Mouse (Mus musculus) hematopoietic multipotent progenitor cell, adult 10-12 weeks (in vitro differentiated cells): Measurements from ENCODE around the gene Traip. TPM values are rescaled to one million over a fixed set of nuclear protein-coding genes. Genes with fewer than 3 reads are reported as not detected.

Experiments
- polyA plus RNA-seq: library from polyadenylated mRNA; stranded (reverse); fragments of >175 nt; gene quantifications from 2 replicates; pipeline ENCODE4 v1.2.3, GENCODE M21; 2012; ENCODE audit warnings: low replicate concordance

Gene Traip
- polyA plus RNA-seq: 0.30 and 1.8 TPM in 2 replicates

DNA sequence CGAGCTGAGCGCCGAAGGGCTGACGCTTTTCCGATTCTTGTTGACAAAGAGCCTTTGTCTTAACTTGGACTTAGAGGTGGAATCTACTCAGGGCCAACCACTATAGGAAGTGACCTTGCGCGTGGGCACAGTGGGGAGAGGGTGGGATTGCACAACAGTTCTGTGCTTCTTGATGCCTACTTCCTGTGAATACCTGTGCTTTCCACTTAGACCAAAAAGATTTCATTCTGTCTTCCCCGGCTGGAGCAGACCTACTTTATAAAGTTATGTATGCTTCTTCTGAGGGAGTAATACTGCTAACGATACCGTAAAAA, at the start of gene Traip:
Traip (plus strand) TSS at position 215 of the 314 bp plus-strand sequence.

DNA sequence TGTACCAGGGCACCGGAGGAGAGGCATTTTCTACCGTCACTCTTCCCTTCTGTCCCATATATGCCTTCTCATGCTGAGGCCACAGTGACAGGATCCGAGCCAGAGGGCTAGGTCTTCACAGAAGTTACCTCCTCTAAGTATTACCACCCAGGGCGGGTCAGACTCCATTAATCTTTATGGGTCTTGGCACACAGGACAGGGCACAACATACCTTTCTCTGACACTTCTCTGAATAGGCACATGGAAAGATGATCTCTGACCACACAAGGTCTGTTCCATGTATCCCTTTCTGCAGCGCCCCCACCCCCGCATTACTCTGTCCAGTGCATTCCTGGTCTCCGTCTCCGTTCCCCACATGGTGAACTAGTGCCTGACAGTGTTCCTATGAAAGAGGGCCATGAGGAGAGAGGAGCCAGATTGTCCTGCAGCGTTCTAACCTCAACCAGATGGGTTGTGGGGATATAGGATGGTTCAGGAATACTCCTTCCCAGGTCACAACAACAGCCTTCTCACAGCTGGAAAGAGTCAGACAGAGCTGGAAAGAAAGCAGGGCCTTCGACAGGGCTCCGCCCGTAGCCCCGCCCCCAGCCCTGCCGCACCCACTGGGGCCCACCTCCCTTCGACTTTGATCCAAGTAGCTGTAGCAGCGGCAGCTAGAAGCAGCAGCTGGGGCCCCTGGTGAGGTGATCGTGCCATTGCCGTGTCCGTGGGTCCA, 43.5 kb upstream of the Traip start, which contains the start of gene Mst1r:
Mst1r (plus strand) TSS at position 622 of the 715 bp plus-strand sequence.

DNA sequence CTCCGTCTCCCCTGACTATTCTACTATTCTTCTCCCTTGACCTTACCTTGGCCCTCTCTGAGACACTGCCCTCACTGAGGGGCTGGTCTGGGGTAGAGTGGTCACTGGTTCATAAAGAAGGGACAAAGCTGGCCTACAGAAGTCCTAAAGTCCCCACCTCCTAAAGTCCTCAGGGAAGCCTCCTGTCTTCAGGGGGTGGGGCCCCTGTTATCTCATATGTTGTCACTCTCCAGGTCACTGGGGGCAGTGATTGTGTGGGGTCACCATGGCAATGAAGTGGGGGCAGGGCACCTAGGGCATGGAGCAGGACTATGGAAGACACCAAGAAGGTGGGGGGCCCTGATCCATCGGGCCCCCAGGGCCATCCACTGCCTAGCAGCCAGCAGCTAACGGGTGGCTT, 21.8 kb upstream of the Traip start, which contains the start of gene Actl11:
Actl11 (plus strand) TSS at position 301 of the 400 bp plus-strand sequence.

DNA sequence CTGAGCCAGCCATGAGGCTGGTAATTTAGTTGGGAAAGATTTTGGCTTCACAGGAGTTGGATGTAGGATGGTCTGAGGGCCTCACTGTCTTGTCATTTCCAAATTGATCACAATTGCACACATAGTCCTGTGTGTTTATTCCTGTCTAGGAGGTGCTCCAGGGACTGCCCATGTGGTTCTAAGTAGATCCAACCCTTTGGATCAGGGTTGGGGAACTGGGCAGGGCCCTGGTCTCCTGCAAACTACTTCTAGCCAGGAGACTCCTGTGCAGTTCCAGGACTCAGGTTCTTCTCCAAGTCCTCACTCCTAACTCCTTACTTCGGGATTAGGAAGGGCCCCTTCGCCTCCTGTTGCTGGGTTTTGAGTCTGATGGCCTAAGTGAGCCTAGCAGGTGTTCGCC, 14.6 kb upstream of the Traip start, which contains the start of gene Camkv:
Camkv (plus strand) TSS at position 301 of the 400 bp plus-strand sequence.

DNA sequence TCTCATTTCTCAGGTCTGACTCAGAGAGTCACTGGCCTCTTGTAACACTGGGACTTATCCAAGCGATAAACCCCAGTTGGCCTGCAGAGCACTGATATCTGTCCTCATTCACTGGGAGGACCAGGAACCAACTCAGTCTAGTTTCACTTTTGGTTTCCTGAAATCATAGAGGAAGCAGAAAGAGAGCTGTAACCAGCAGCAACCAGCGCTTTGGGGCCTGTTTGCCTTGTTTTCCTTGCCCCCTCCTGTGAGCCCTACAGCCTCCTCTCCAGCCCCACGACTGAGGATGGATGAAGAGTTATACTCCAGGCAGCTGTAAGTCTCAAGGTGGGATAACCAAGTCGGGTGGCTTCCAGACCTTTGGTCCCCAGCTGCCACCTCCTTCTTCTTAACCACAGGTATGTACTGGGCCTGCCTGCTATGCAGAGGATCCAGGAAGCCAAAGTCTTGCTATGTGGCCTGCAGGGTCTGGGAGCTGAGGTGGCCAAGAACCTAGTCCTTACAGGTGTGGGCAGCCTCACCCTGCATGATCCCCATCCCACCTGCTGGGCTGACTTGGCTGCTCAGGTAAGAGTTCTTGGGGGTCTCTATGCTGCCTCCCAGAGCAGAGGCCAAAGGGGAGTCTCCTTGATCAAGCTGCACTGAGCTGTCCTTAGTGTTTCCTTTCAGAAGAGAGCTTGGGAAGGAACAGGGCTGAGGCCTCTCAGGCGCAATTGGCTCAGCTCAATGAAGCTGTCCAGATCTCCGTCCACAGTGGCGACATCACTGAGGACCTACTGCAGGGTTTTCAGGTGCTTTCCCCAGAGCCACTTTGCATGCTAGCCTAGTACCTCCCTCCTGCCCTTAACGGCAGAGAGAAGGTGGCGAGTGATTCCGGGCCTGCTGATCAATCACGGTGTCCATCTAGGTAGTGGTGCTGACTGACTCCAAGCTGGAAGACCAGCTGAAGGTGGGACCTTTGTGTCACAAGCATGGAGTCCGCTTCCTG, 25.8 kb downstream of the Traip start, which contains the start of gene Uba7:
Uba7 (plus strand) TSS at position 107 of the 988 bp plus-strand sequence.

DNA sequence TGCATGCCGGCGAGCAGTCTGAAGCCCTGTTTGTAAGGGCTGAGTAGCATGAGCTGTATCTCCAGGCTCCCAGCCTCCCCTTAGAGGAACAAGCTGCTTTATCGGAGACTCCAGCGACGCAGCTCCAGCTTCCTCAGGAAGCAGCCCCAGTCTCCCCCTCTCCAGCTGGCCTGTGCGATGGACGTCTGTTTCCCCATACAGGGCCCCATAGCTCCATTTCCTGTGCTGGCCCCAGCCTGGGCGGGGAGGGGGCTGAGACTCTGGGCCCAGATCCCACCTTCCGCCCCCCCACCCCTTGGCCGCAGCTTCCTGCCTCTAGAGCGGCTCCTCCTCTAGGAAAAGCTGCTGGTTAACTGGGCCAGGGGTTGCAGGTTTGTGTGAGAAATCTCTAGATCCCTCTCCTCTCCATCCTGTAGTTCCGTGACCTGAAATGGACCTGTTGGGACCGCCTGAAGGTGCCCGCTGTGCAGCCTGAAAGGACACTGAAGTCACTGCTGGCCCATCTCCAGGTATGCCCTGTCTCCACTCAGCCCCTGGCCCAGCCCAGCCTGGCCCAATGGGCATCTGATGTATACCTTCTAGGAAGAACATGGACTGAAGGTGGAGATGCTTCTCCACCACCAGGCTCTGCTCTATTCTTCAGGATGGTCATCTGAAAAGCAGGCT, 32.9 kb downstream of the Traip start, which contains the start of gene Gm20661:
Gm20661 (plus strand) TSS at position 378 of the 666 bp plus-strand sequence.

DNA sequence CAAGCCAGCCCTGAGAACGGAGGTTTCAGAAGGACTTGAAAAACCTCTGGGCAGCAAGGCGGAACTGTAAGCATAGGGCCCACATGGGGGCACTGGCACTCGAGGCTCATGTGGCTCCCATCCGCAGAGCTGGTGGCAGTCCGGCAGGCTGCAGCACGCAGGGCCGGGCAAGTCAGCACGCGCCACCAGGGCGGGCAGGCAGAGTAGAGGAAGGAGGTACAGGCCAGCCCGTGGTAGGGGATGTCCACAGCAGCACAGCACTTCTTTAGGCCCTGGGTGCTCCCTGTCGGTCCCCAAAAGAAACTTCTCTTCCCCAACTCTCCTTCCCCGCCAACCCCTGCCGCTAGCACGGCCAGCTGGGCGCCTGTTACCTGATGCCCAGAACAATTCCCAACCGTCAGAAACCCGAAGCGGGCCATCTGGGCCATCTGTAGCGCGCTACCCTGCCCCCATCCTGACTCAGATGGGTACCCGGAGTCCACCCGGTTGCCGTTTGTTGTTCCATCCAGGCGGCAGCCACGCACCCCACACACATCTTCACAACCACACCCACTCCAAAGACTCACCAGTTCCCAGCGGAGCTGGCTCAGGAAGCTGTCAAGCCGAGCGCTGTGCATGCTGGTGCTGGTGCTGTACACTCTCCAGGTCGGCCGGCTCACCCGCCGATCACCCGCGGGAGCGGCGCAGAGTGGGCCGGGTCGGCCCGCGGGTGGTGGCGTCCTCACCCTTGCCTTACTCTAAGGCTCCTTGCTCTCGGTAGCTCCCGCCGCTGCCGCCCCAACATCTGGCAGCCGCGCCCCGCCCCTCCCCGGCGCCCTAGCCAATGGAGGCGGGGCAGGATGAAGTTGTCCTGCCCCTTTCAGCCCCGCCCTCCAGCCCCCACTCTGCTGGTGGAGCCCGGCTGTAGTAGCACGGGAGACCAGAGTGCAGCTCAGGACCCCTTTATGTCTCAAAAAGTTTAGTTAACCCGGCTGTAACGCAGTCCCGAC, 35.5 kb downstream of the Traip start, which contains the start of gene Inka1:
Inka1 (minus strand) TSS at position 749 of the 989 bp plus-strand sequence.

DNA sequence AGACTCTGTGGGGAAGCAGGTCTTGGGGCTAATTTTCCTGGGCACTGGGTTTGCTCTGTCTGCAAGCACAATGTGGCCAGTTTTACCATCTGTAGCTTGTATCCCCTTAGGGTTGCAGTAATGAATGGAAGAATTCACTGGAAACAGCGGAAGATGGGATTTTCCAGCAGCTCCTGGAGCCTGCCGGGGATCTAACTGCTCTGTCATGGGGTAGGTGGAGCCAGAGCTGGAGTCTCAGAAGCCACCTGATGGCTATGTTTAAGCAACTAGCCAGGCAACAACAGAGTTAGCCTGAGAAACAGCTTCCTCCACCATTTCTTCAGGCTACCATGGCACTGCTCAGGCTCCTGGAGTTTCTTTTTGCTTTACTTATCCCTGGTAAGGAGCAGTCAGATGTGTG, 42.3 kb downstream of the Traip start, which contains the start of gene Cdhr4:
Cdhr4 (plus strand) TSS at position 301 of the 400 bp plus-strand sequence.

DNA sequence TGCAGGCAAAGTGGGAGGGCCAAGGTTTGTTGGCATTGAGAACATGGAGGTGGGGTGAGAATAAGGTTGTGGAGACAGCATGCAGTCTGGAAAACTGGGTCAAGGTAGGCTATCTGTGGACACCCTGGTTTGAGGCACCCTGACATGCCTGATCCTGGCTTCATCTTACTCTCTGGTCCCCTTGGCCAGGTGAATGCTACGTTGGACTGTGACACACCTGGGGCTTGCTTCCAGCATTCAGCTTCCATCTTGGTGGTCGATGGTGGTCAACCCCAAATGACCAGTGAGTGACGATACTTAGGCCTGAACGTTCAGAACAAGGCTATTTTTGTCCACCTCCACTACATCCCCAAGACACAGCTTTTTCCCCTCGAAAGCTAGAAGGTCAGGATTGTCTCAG, 46.1 kb downstream of the Traip start, which contains the start of gene Gm20662:
Gm20662 (plus strand) TSS at position 301 of the 400 bp plus-strand sequence.

DNA sequence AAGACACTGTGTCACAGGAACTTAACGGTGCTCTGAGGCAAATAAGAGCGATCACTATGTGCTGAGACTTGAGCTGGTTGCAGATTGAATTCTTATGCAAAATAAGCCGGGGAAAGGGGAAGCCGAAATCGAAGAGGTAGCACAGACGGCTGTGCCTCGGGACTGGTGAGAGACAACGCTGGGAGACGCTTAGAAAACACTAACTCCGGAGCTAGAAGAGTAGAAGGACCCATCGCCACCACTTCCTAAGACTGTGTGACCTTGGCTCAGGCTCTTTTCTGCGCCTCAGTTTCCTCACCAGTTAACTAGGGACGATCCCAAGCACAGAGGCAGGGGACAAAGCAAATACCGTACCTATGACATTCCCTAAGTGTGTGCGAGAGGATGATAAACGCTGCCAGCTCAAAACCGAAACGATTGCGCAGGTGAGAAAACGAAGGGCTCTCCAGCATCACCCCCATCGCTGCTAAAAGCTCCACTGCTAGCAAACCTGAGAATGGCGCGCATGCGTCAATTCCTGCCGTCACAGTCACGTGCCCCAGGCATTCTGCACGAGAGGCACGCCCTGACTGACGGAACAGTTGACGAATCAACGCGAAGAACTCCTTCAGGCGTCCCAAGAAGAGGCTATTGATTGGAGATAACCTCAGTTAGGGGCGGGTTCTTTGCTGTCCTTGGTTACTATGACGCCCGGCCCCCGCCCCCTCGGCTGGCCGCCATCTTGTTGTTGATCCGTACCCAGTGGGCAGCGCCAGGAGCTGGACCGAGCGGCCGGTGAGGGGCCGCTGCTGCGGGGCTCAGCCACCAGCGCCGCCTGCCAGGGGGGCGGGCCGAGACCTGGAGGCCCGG, 52.2 kb downstream of the Traip start, which contains the start of gene Ip6k1:
Ip6k1 (plus strand) TSS at position 580 of the 849 bp plus-strand sequence.

Other genes with a start within 250 kb of the Traip start
- gene Sema3f, start 239.7 kb upstream of the Traip start, polyA plus RNA-seq: 3.2 and 4.7 TPM in 2 replicates
- 53.7 and 57.1 TPM in 2 replicates for gene Rbm5, start 179.1 kb upstream of the Traip start, polyA plus RNA-seq
- gene Rbm6, start 76.9 kb upstream of the Traip start, polyA plus RNA-seq: 19.8 and 30.5 TPM in 2 replicates
- gene Mon1a, start 62.0 kb upstream of the Traip start, polyA plus RNA-seq: 22.0 and 22.8 TPM in 2 replicates
- gene Mst1r, start 43.3 kb upstream of the Traip start, polyA plus RNA-seq: 0.63 and 3.7 TPM in 2 replicates
- gene Actl11, start 21.7 kb upstream of the Traip start, polyA plus RNA-seq: not detected in 2 replicates
- 0.03 and 0.10 TPM in 2 replicates for gene Camkv, start 14.5 kb upstream of the Traip start, polyA plus RNA-seq
- 56.6 and 109 TPM in 2 replicates for gene Uba7, start 25.4 kb downstream of the Traip start, polyA plus RNA-seq
- 0.22 TPM in 1 of 2 replicates, not detected in the other for gene Gm20661, start 32.9 kb downstream of the Traip start, polyA plus RNA-seq
- gene Inka1, start 35.7 kb downstream of the Traip start, polyA plus RNA-seq: 11.6 and 13.4 TPM in 2 replicates
- 0.15 TPM in 1 of 2 replicates, not detected in the other for gene Cdhr4, start 42.4 kb downstream of the Traip start, polyA plus RNA-seq
- 0.58 TPM in 1 of 2 replicates, not detected in the other for gene Gm20662, start 46.2 kb downstream of the Traip start, polyA plus RNA-seq
- gene Ip6k1, start 52.4 kb downstream of the Traip start, polyA plus RNA-seq: 163 and 228 TPM in 2 replicates
- 4.6 and 5.8 TPM in 2 replicates for gene Gmppb, start 99.1 kb downstream of the Traip start, polyA plus RNA-seq
- 0.22 and 0.61 TPM in 2 replicates for gene Amigo3, start 103.0 kb downstream of the Traip start, polyA plus RNA-seq
- 0.10 and 1.0 TPM in 2 replicates for gene Mst1, start 130.3 kb downstream of the Traip start, polyA plus RNA-seq
- gene Rnf123, start 133.2 kb downstream of the Traip start, polyA plus RNA-seq: 83.2 and 287 TPM in 2 replicates
- gene Apeh, start 144.5 kb downstream of the Traip start, polyA plus RNA-seq: 50.4 and 78.3 TPM in 2 replicates
- gene Bsn, start 240.2 kb downstream of the Traip start, polyA plus RNA-seq: 1.6 and 2.0 TPM in 2 replicates